Mouse (Mus musculus) MEL (cell line): ENCODE data around the gene Dgkb.

Experiments used
- GATA1 ChIP-seq: IDR thresholded peaks from 2 replicates; pipeline ENCODE4 v1.6.1; 2011; ENCODE audit warnings: low read depth, low read length, improper control_type of control experiment
- MEF2A ChIP-seq: IDR thresholded peaks from 2 replicates; pipeline ENCODE4 v1.6.1; 2014; ENCODE audit warnings: low read depth, mild to moderate bottlenecking, inconsistent platforms, low read length, improper control_type of control experiment; ENCODE audit not compliant: poor library complexity, insufficient replicate concordance, severe bottlenecking; ENCODE audit errors: extremely low read depth
- POLR2A ChIP-seq, 2 experiments: IDR thresholded peaks; 2 replicates each; pipeline ENCODE4 v1.6.1; 2011 to 2012; ENCODE audit warnings: low read length in 2 of 2, mild to moderate bottlenecking in 2 of 2, control low read depth in 1 of 2, improper control_type of control experiment in 1 of 2, low read depth in 1 of 2, moderate library complexity in 1 of 2; ENCODE audit not compliant: control insufficient read depth in 1 of 2, insufficient read depth in 1 of 2, poor library complexity in 1 of 2
- TBP ChIP-seq: IDR thresholded peaks from 2 replicates; pipeline ENCODE4 v1.8.0; 2011; ENCODE audit warnings: low read depth, low read length, improper control_type of control experiment
- ZNF384 ChIP-seq: IDR thresholded peaks from 2 replicates; pipeline ENCODE4 v1.6.1; 2012; ENCODE audit warnings: low read depth, mild to moderate bottlenecking, inconsistent platforms, low read length, improper control_type of control experiment

GRCm38 (mm10) chr12:38309885-38310284, 492.4 kb downstream of the Dgkb start:
- no peak for TF ChIP-seq TBP
- no peak for TF ChIP-seq MEF2A
- no peak for TF ChIP-seq ZNF384
- TF ChIP-seq POLR2A (IDR thresholded peaks at IDR 0.05; ENCODE audit: control insufficient read depth in 1 of 2, insufficient read depth in 1 of 2, low read depth in 1 of 2, low read length in 2 of 2, poor library complexity in 1 of 2), result no peak
- no peak for TF ChIP-seq GATA1
